Mouse (Mus musculus) CD4-positive naive resting alpha-beta T cell, adult 57 days (primary cell): Measurements from ENCODE around the gene Metrn. TPM values are rescaled to one million over a fixed set of nuclear protein-coding genes. Genes with fewer than 3 reads are reported as not detected.

Source experiments
- total RNA-seq: library from RNA; stranded (reverse); gene quantifications from one replicate; pipeline ENCODE4 v1.2.4, GENCODE M21; 2023

Metrn gene
- total RNA-seq: 22.5 TPM

GRCm38 (mm10) chr17:25796951-25797369, at the start of gene Metrn:
Gene Metrn (minus strand): TSS chr17:25797136.

GRCm38 (mm10) chr17:25844396-25844901, 47.5 kb upstream of the Metrn start, which contains the start of gene Rhot2:
Gene Rhot2 (minus strand): TSS chr17:25844851.

GRCm38 (mm10) chr17:25841117-25841880, 44.4 kb upstream of the Metrn start, which contains the start of gene Gm20683:
Gene Gm20683 (minus strand): TSS chr17:25841763.

GRCm38 (mm10) chr17:25837076-25837410, 40.1 kb upstream of the Metrn start, which contains the start of gene Rhbdl1:
Gene Rhbdl1 (minus strand): TSS chr17:25837295.

GRCm38 (mm10) chr17:25833291-25833663, 36.3 kb upstream of the Metrn start, which contains the start of gene Stub1:
Gene Stub1 (minus strand): TSS chr17:25833404.

GRCm38 (mm10) chr17:25828712-25829557, 32.0 kb upstream of the Metrn start, which contains the start of gene Jmjd8:
Gene Jmjd8 (plus strand): TSS chr17:25828867.

GRCm38 (mm10) chr17:25823452-25823851, 26.5 kb upstream of the Metrn start, which contains the start of gene Wdr24:
Gene Wdr24 (plus strand): TSS chr17:25823627.

GRCm38 (mm10) chr17:25808789-25809605, 12.1 kb upstream of the Metrn start, which contains the start of gene Fbxl16:
Gene Fbxl16 (plus strand): TSS chr17:25809085.

GRCm38 (mm10) chr17:25795609-25796092, 1.3 kb downstream of the Metrn start, which contains the start of gene AC134908.4:
Gene AC134908.4 (minus strand): TSS chr17:25795659.

GRCm38 (mm10) chr17:25792615-25793014, 4.3 kb downstream of the Metrn start, which contains the start of gene Fam173a:
Gene Fam173a (minus strand): TSS chr17:25792901.

GRCm38 (mm10) chr17:25786280-25786679, 10.7 kb downstream of the Metrn start, which contains the start of gene Ccdc78:
Gene Ccdc78 (plus strand): TSS chr17:25786580.

GRCm38 (mm10) chr17:25785281-25785745, 11.6 kb downstream of the Metrn start, which contains the start of gene Haghl:
Gene Haghl (minus strand): TSS chr17:25785673.

GRCm38 (mm10) chr17:25773549-25774120, 23.3 kb downstream of the Metrn start, which contains the start of gene Narfl:
Gene Narfl (plus strand): TSS chr17:25773776.

GRCm38 (mm10) chr17:25754241-25754640, 42.7 kb downstream of the Metrn start, which contains the start of gene Msln:
Gene Msln (minus strand): TSS chr17:25754378.

Other genes starting within 250 kb of the Metrn start
- gene Sox8, start 226.4 kb downstream of the Metrn start, total RNA-seq: 0.30 TPM
- gene Lmf1, start 218.1 kb downstream of the Metrn start, total RNA-seq: 28.7 TPM
- gene Gng13, start 80.0 kb downstream of the Metrn start, total RNA-seq: not detected
- gene Chtf18, start 69.7 kb downstream of the Metrn start, total RNA-seq: 7.2 TPM
- 5.6 TPM for gene Rpusd1, start 69.5 kb downstream of the Metrn start, total RNA-seq
- not detected for gene Mslnl, start 61.1 kb downstream of the Metrn start, total RNA-seq
- 2.0 TPM for gene Msln, start 42.8 kb downstream of the Metrn start, total RNA-seq
- gene Narfl, start 23.4 kb downstream of the Metrn start, total RNA-seq: 18.2 TPM
- 28.0 TPM for gene Haghl, start 11.5 kb downstream of the Metrn start, total RNA-seq
- gene Ccdc78, start 10.6 kb downstream of the Metrn start, total RNA-seq: not detected
- gene Fam173a, start 4.2 kb downstream of the Metrn start, total RNA-seq: 56.0 TPM
- not detected for gene AC134908.4, start 1.5 kb downstream of the Metrn start, total RNA-seq
- gene Fbxl16, start 11.9 kb upstream of the Metrn start, total RNA-seq: not detected
- gene Wdr24, start 26.5 kb upstream of the Metrn start, total RNA-seq: 19.9 TPM
- 32.6 TPM for gene Jmjd8, start 31.7 kb upstream of the Metrn start, total RNA-seq
- gene Stub1, start 36.3 kb upstream of the Metrn start, total RNA-seq: 74.2 TPM
- 11.7 TPM for gene Rhbdl1, start 40.2 kb upstream of the Metrn start, total RNA-seq
- 11.6 TPM for gene Gm20683, start 44.6 kb upstream of the Metrn start, total RNA-seq
- gene Rhot2, start 47.7 kb upstream of the Metrn start, total RNA-seq: 77.4 TPM
- 28.6 TPM for gene Wdr90, start 64.4 kb upstream of the Metrn start, total RNA-seq
- gene Mcrip2, start 71.6 kb upstream of the Metrn start, total RNA-seq: 3.6 TPM
- 29.1 TPM for gene Mettl26, start 77.9 kb upstream of the Metrn start, total RNA-seq
- 9.4 TPM for gene Wfikkn1, start 83.7 kb upstream of the Metrn start, total RNA-seq
- 22.2 TPM for gene Rab40c, start 122.6 kb upstream of the Metrn start, total RNA-seq
- 56.0 TPM for gene Pigq, start 147.8 kb upstream of the Metrn start, total RNA-seq
- gene Nhlrc4, start 147.8 kb upstream of the Metrn start, total RNA-seq: not detected
- not detected for gene A930017K11Rik, start 155.4 kb upstream of the Metrn start, total RNA-seq
- 40.8 TPM for gene Capn15, start 188.7 kb upstream of the Metrn start, total RNA-seq